Mouse (Mus musculus) activated CD4-positive, CD25-positive, alpha-beta regulatory T cell, adult 4 months (primary cell): ENCODE measurements around the gene Opa3. TPM values are rescaled to one million over a fixed set of nuclear protein-coding genes. Genes with fewer than 3 reads are reported as not detected.

Experiments
- ATAC-seq: one replicate; pipeline ENCODE4 v1.8.0; 2017
- polyA plus RNA-seq, 2 experiments: library from polyadenylated mRNA; unstranded; fragments of 100-300 nt; shearing (Covaris generic); gene quantifications; one replicate each; pipeline ENCODE4 v1.2.1; 2017

Opa3 gene
- polyA plus RNA-seq, 2 experiments from 2014 or later: 16.6 to 16.9 TPM

GRCm38 (mm10) chr7:19214940-19215339 is 13.2 kb upstream of the Opa3 start:
- ATAC-seq: no peak

- ATAC-seq: no peak
Observed at GRCm38 (mm10) chr7:19217492-19217891, 10.6 kb upstream of the Opa3 start.

- ATAC-seq: no peak
Observed at GRCm38 (mm10) chr7:19217944-19218343, 10.2 kb upstream of the Opa3 start.

- ATAC-seq: no peak
Observed at GRCm38 (mm10) chr7:19220061-19220460, 8.1 kb upstream of the Opa3 start.

- no peak for ATAC-seq
Observed at GRCm38 (mm10) chr7:19222189-19222588, 5.9 kb upstream of the Opa3 start.

GRCm38 (mm10) chr7:19222875-19223274 is 5.3 kb upstream of the Opa3 start:
- ATAC-seq: no peak

- no peak for ATAC-seq
Observed at GRCm38 (mm10) chr7:19224933-19225332, 3.2 kb upstream of the Opa3 start.

GRCm38 (mm10) chr7:19226817-19227797 is 1.0 kb upstream of the Opa3 start:
- ATAC-seq: no peak

- no peak for ATAC-seq
Observed at GRCm38 (mm10) chr7:19228793-19229148, 637 bp downstream of the Opa3 start.

- ATAC-seq: no peak
Observed at GRCm38 (mm10) chr7:19229404-19229803, 1.3 kb downstream of the Opa3 start.

GRCm38 (mm10) chr7:19230041-19230580 is 2.0 kb downstream of the Opa3 start:
- ATAC-seq: no peak

GRCm38 (mm10) chr7:19230899-19231298 is 2.8 kb downstream of the Opa3 start:
- ATAC-seq: no peak

- no peak for ATAC-seq
Observed at GRCm38 (mm10) chr7:19231849-19232248, 3.7 kb downstream of the Opa3 start.

- ATAC-seq: no peak
Observed at GRCm38 (mm10) chr7:19234652-19235051, 6.5 kb downstream of the Opa3 start.

GRCm38 (mm10) chr7:19235092-19235671 is 7.0 kb downstream of the Opa3 start:
- ATAC-seq: no peak

GRCm38 (mm10) chr7:19236411-19236810 is 8.3 kb downstream of the Opa3 start:
- no peak for ATAC-seq

GRCm38 (mm10) chr7:19238344-19238743 is 10.2 kb downstream of the Opa3 start:
- no peak for ATAC-seq

GRCm38 (mm10) chr7:19239423-19239822 is 11.3 kb downstream of the Opa3 start:
- ATAC-seq: peak; percentile 89

GRCm38 (mm10) chr7:19239986-19240385 is 11.9 kb downstream of the Opa3 start:
- no peak for ATAC-seq

- no peak for ATAC-seq
Observed at GRCm38 (mm10) chr7:19240905-19241463, 12.8 kb downstream of the Opa3 start.

GRCm38 (mm10) chr7:19242005-19242404 is 13.9 kb downstream of the Opa3 start:
- ATAC-seq: no peak

- ATAC-seq: no peak
Observed at GRCm38 (mm10) chr7:19243858-19244257, 15.7 kb downstream of the Opa3 start.

GRCm38 (mm10) chr7:19245083-19245482 is 16.9 kb downstream of the Opa3 start:
- ATAC-seq: no peak
